Mouse (Mus musculus): ENCODE measurements around the gene Lrrc9. TPM values are rescaled to one million over a fixed set of nuclear protein-coding genes. Genes with fewer than 3 reads are reported as not detected.

The Lrrc9 gene
- polyA plus RNA-seq, 1 experiment from 2014 or later = 5.0 TPM

GRCm38 (mm10) chr12:72525588-72525987 lies 83.9 kb downstream of the Lrrc9 start:
- no peak overlapping the region for H3K4me3 ChIP-seq (replicated peaks; ENCODE audit: low read depth, low read length)
- H3K4me2 ChIP-seq (ENCODE audit: low read length) = no peak overlapping the region
- peak; percentile 1 for DNase-seq
- H3K27me3 ChIP-seq (ENCODE audit: control insufficient read depth, insufficient read depth, low read length) = no peaks in the 10 kb centered on the region
- WGBS = 80% methylated on average over 4 of the region's 4 CpGs
- H3K27ac ChIP-seq (replicated peaks; ENCODE audit: low read depth, low read length) = no peak overlapping the region
- no peaks in the 10 kb centered on the region for H3K9me3 ChIP-seq (ENCODE audit: control insufficient read depth, low read length)
- H3K9ac ChIP-seq (replicated peaks; ENCODE audit: low read length) = no peak overlapping the region
- no peak for ATAC-seq (ENCODE audit: low FRiP score, low TSS enrichment)
- H3K36me3 ChIP-seq (ENCODE audit: control insufficient read depth, insufficient read depth, low read length) = no peaks in the 10 kb centered on the region
- no peaks in the 10 kb centered on the region for H3K4me1 ChIP-seq (ENCODE audit: control insufficient read depth, insufficient read depth, low read length)

DNA sequence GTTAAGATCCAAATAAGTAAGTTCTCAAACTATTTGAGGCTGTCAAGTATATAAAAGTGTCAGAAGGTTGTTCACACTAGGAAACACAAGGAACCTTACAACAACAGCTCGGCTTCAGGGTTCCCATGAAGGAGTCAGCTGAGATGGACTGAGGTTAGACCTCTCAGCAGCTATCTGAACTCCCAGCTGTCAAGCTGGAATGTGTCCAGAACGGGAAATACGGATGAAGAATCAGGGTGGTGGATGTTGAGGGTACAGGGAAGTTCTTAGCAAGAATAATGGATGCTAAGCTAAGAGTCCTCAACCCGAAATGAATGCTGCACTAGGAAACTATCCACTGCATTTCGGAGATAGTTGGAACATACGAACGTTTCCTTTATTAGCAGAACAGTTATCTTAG lies 90.6 kb downstream of the Lrrc9 start:
- Histone ChIP-seq H3K27me3 (ENCODE audit: control insufficient read depth, insufficient read depth, low read length) (no peaks in the 10 kb centered on the region), H3K4me2 (ENCODE audit: low read length) (no peak overlapping the region), H3K36me3 (ENCODE audit: control insufficient read depth, insufficient read depth, low read length) (no peaks in the 10 kb centered on the region), H3K9ac (replicated peaks; ENCODE audit: low read length) (no peak overlapping the region), H3K27ac (replicated peaks; ENCODE audit: low read depth, low read length) (no peak overlapping the region), H3K9me3 (ENCODE audit: control insufficient read depth, low read length) (no peaks in the 10 kb centered on the region), H3K4me1 (ENCODE audit: control insufficient read depth, insufficient read depth, low read length) (peaks cover 3% of the 10 kb centered on the region; the same call in 1 of the 2 replicates), H3K4me3 (replicated peaks; ENCODE audit: low read depth, low read length) (no peak overlapping the region)
- 85% methylated on average over 7 of the region's 7 CpGs for WGBS
- DNase-seq (no peak), ATAC-seq (ENCODE audit: low FRiP score, low TSS enrichment) (no peak)

DNA sequence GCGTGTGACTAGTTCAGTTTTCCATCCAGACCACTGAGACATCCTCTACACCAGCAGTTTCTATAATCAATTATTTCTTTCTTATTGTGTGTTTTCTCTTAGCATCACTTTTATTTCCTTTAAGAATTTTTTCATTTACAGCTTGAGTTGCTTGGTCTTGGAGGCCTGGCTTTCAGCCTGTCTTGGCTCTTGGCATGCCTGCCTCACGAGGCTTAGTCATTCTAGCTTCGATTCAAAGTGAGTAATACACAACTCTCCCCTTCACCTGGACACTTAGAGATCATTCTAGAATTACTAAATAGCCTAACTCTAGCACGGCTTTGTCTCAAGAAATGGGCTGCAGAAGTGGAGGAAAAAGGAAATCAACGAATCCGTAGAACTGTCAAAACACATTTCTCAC lies 92.3 kb downstream of the Lrrc9 start:
- no peaks in the 10 kb centered on the region for H3K9me3 ChIP-seq (ENCODE audit: control insufficient read depth, low read length)
- no peak overlapping the region for H3K27ac ChIP-seq (replicated peaks; ENCODE audit: low read depth, low read length)
- H3K9ac ChIP-seq (replicated peaks; ENCODE audit: low read length) = no peak overlapping the region
- DNase-seq (no peak), ATAC-seq (ENCODE audit: low FRiP score, low TSS enrichment) (no peak)
- no peak overlapping the region for H3K4me3 ChIP-seq (replicated peaks; ENCODE audit: low read depth, low read length)
- H3K4me1 ChIP-seq (ENCODE audit: control insufficient read depth, insufficient read depth, low read length) = peaks cover 7% of the 10 kb centered on the region; the same call in 1 of the 2 replicates
- H3K27me3 ChIP-seq (ENCODE audit: control insufficient read depth, insufficient read depth, low read length) = no peaks in the 10 kb centered on the region
- H3K4me2 ChIP-seq (ENCODE audit: low read length) = no peak overlapping the region
- H3K36me3 ChIP-seq (ENCODE audit: control insufficient read depth, insufficient read depth, low read length) = no peaks in the 10 kb centered on the region
- 88% methylated on average over 6 of the region's 6 CpGs for WGBS

DNA sequence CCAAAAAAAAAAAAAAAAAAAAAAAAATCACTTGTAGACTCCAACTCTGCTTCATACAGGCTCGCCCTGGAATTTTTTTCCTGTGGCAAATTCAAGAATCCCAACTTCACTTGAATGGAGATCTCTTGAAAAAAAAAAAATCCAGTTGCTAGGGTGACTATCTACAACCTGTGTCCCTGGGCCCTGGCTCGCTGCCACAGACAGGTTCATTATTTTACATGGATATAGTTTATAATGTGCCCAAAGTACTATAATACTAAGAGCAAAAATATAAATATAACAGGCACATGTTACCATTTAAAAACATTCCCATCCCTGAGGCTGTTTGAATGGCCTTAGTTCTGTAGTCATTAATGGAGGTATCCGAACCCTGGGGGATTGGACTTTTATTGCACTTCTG lies 93.9 kb downstream of the Lrrc9 start:
- Histone ChIP-seq H3K9me3 (ENCODE audit: control insufficient read depth, low read length) (no peaks in the 10 kb centered on the region), H3K4me2 (ENCODE audit: low read length) (peak overlapping the region; percentile 71), H3K36me3 (ENCODE audit: control insufficient read depth, insufficient read depth, low read length) (no peaks in the 10 kb centered on the region), H3K4me3 (replicated peaks; ENCODE audit: low read depth, low read length) (peak overlapping the region; percentile 59), H3K27me3 (ENCODE audit: control insufficient read depth, insufficient read depth, low read length) (no peaks in the 10 kb centered on the region), H3K4me1 (ENCODE audit: control insufficient read depth, insufficient read depth, low read length) (peaks cover 7% of the 10 kb centered on the region; the same call in 1 of the 2 replicates), H3K9ac (replicated peaks; ENCODE audit: low read length) (peak overlapping the region; percentile 63), H3K27ac (replicated peaks; ENCODE audit: low read depth, low read length) (peak overlapping the region; percentile 33)
- DNase-seq (no peak), ATAC-seq (ENCODE audit: low FRiP score, low TSS enrichment) (no peak; the same call in 1 of the 2 replicates)
- WGBS = 39% methylated on average over 3 of the region's 3 CpGs

GRCm38 (mm10) chr12:72536021-72536597 lies 94.4 kb downstream of the Lrrc9 start, which contains the start of gene Pcnx4:
Gene Pcnx4 (plus strand): TSS chr12:72536383.
- Histone ChIP-seq H3K4me2 (ENCODE audit: low read length) (peak within 1 kb of the TSS; percentile 71), H3K36me3 (ENCODE audit: control insufficient read depth, insufficient read depth, low read length) (no peaks in the 10 kb centered on the region)
- ATAC-seq (ENCODE audit: low FRiP score, low TSS enrichment) = peak; percentile 97

GRCm38 (mm10) chr12:72538571-72538970 lies 96.9 kb downstream of the Lrrc9 start:
- Histone ChIP-seq H3K27me3 (ENCODE audit: control insufficient read depth, insufficient read depth, low read length) (no peaks in the 10 kb centered on the region), H3K27ac (replicated peaks; ENCODE audit: low read depth, low read length) (no peak overlapping the region), H3K4me3 (replicated peaks; ENCODE audit: low read depth, low read length) (no peak overlapping the region), H3K36me3 (ENCODE audit: control insufficient read depth, insufficient read depth, low read length) (no peaks in the 10 kb centered on the region; the same call in 1 of the 2 replicates), H3K9ac (replicated peaks; ENCODE audit: low read length) (no peak overlapping the region), H3K4me2 (ENCODE audit: low read length) (no peak overlapping the region), H3K4me1 (ENCODE audit: control insufficient read depth, insufficient read depth, low read length) (peaks cover 7% of the 10 kb centered on the region; the same call in 1 of the 2 replicates), H3K9me3 (ENCODE audit: control insufficient read depth, low read length) (no peaks in the 10 kb centered on the region)
- WGBS = 90% methylated on average over 10 of the region's 10 CpGs
- ATAC-seq (ENCODE audit: low FRiP score, low TSS enrichment) = no peak
- no peak for DNase-seq

More at GRCm38 (mm10) chr12:72536021-72536597, 94.4 kb downstream of the Lrrc9 start, which contains the start of gene Pcnx4:
- H3K9ac ChIP-seq (replicated peaks; ENCODE audit: low read length) = peak within 1 kb of the TSS; percentile 63
- under 1% methylated on average over 45 of the region's 45 CpGs for WGBS
- no peaks in the 10 kb centered on the region for H3K27me3 ChIP-seq (ENCODE audit: control insufficient read depth, insufficient read depth, low read length)
- H3K27ac ChIP-seq (replicated peaks; ENCODE audit: low read depth, low read length) = peak within 1 kb of the TSS; percentile 33
- H3K4me3 ChIP-seq (replicated peaks; ENCODE audit: low read depth, low read length) = peak within 1 kb of the TSS; percentile 59
- DNase-seq = peak; percentile 98
- H3K9me3 ChIP-seq (ENCODE audit: control insufficient read depth, low read length) = no peaks in the 10 kb centered on the region
- H3K4me1 ChIP-seq (ENCODE audit: control insufficient read depth, insufficient read depth, low read length) = peaks cover 7% of the 10 kb centered on the region; the same call in 1 of the 2 replicates

DNA sequence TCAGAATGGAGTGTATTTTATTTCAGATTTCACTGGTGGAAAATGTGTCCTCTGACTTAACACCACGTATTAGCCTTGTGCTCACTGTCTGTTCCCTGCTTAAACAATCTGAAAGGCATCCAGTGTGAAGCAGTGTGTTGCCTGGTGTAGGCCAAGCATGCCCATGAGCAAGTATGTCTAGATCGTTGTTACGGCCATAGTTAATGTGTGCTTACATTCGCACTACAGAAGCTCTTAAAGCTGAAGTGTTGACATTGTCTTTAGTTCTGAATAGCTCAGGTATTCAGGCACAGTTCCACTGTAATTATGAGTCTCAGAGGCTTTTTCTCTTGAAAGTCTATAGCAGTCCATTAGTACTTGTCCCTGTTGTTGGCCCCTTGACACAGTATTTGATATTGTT lies 112.7 kb downstream of the Lrrc9 start:
- no peak overlapping the region for H3K4me3 ChIP-seq (replicated peaks; ENCODE audit: low read depth, low read length)
- ATAC-seq (ENCODE audit: low FRiP score, low TSS enrichment) (no peak), DNase-seq (no peak)
- 78% methylated on average over 4 of the region's 4 CpGs for WGBS
- H3K27me3 ChIP-seq (ENCODE audit: control insufficient read depth, insufficient read depth, low read length) = no peaks in the 10 kb centered on the region
- no peak overlapping the region for H3K4me2 ChIP-seq (ENCODE audit: low read length)
- 0 out of 2 replicates have a peak, but pooled peaks cover 4% of the 10 kb centered on the region for H3K36me3 ChIP-seq (ENCODE audit: control insufficient read depth, insufficient read depth, low read length)
- H3K9ac ChIP-seq (replicated peaks; ENCODE audit: low read length) = no peak overlapping the region
- peaks cover 6% of the 10 kb centered on the region; the same call in 1 of the 2 replicates for H3K4me1 ChIP-seq (ENCODE audit: control insufficient read depth, insufficient read depth, low read length)
- no peaks in the 10 kb centered on the region for H3K9me3 ChIP-seq (ENCODE audit: control insufficient read depth, low read length)
- no peak overlapping the region for H3K27ac ChIP-seq (replicated peaks; ENCODE audit: low read depth, low read length)

- no peak for ATAC-seq (ENCODE audit: low FRiP score, low TSS enrichment)
- no peak overlapping the region for H3K4me2 ChIP-seq (ENCODE audit: low read length)
- no peak overlapping the region for H3K27ac ChIP-seq (replicated peaks; ENCODE audit: low read depth, low read length)
- H3K9me3 ChIP-seq (ENCODE audit: control insufficient read depth, low read length) = no peaks in the 10 kb centered on the region
- no peak overlapping the region for H3K4me3 ChIP-seq (replicated peaks; ENCODE audit: low read depth, low read length)
- 94% methylated on average over 4 of the region's 4 CpGs for WGBS
- DNase-seq = no peak
- no peaks in the 10 kb centered on the region for H3K27me3 ChIP-seq (ENCODE audit: control insufficient read depth, insufficient read depth, low read length)
- no peaks in the 10 kb centered on the region for H3K4me1 ChIP-seq (ENCODE audit: control insufficient read depth, insufficient read depth, low read length)
- no peak overlapping the region for H3K9ac ChIP-seq (replicated peaks; ENCODE audit: low read length)
- peaks cover 4% of the 10 kb centered on the region; the same call in 1 of the 2 replicates for H3K36me3 ChIP-seq (ENCODE audit: control insufficient read depth, insufficient read depth, low read length)
These were observed 122.7 kb downstream of the Lrrc9 start for GRCm38 (mm10) chr12:72564281-72564795.
